Mouse (Mus musculus) retina, adult 2 months (tissue): ENCODE measurements around the gene B3gnt7.

Source experiments
- DNase-seq: peaks from one replicate; pipeline ENCODE4 v3.0.0-alpha.2; 2012; ENCODE audit warnings: low read depth, low spot score

The B3gnt7 gene

DNA sequence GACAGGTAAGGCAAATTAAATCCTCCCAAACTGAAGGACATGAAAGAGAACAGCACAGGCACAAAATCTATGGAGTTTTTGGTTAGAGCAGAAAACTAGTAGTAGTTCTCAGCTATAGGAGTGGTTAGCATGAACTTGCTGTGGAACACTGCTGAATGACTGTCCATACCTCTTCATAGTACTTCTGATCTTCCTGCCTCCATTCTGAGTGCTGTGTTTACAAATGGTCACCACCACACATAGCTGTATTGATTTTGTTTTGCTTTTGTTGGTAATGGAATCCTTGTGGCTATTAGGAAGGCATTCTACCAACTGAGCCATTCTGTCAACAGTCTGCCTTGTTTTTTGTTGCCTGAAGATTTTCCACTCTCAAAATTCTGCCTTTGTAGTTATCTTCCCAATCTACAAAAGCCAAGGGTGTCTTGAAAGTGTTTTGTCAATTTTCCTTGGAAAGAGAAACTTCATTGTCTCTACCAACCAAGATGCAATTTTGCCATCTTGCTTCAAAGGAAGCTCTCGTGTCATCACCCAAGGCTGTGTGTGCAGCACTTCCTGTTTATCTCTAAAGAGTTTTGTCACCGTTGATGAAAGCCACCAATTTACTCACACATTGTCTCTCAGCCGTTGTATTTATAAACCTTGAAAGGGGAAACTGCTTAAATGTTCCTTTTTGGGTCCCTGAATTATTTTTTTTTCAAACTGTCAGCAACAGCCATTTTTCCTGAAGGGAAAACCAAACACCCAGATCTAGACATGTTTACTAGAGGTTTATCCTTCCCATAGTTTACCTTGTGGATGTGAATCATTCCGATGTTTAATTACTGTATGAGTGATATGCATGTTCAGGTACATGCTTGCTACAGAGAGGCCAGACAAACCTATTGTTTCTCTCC is 41.6 kb downstream of the B3gnt7 start:
- no peak for DNase-seq

- DNase-seq: no peak
Observed at GRCm38 (mm10) chr1:86345069-86345468, 42.4 kb downstream of the B3gnt7 start.

- DNase-seq: no peak
Observed at GRCm38 (mm10) chr1:86345956-86346355, 43.3 kb downstream of the B3gnt7 start.

GRCm38 (mm10) chr1:86346851-86347715 is 44.5 kb downstream of the B3gnt7 start:
- no peak for DNase-seq

DNA sequence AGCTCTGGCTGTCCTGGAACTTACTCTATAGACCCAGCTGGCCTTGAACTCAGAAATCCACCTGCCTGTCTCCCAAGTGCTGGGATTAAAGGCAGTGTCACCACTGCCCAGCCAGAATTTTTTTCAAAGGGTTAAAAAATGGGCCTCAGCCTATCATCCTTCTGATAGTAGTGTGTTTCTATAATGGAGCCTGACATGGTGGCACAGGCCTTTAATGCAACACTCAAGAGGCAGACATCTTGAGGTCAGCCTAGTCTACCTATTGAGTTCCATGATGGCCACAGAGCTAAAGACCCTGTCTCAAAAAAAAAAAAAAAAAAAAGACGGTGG is 45.0 kb downstream of the B3gnt7 start:
- no peak for DNase-seq

GRCm38 (mm10) chr1:86348083-86348482 is 45.5 kb downstream of the B3gnt7 start:
- DNase-seq: no peak

DNA sequence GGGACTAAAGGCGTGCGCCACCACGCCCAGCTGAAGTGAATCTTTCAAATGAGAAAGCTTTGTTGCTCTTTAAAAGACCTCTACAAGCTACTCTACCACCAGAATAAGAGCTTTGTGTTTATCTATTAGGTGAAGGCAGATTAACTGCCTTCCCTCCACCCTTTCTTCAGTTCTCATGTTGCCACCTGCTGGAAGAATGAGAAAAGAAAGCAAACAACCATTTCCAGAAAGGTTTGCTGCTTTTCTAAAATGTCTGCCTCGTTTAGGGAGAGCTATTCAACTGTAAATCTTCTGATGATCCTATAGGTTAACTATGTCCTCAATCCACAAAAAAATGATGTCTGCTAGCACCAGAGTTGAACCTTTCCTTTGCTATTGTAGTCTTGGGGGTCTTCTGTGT is 46.2 kb downstream of the B3gnt7 start:
- DNase-seq: no peak

DNA sequence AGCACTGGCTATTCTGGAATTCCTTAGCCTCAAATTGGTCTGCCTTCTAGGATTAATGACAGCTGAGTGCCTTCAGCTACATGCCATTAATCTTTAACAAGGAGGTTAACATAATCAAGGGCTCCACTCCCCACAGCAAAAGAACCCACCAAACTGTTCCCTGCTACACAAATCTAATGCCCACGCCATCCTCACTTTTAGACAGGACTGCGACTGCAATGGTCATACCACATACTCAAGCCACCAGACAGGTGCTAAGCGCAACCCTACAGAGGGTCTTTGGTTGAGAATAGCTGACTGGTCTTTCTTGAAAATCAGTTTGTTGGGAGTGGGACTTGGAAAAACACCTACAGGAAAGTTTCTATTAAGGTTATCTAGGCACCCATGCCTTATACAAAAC is 46.6 kb downstream of the B3gnt7 start:
- DNase-seq: no peak

DNA sequence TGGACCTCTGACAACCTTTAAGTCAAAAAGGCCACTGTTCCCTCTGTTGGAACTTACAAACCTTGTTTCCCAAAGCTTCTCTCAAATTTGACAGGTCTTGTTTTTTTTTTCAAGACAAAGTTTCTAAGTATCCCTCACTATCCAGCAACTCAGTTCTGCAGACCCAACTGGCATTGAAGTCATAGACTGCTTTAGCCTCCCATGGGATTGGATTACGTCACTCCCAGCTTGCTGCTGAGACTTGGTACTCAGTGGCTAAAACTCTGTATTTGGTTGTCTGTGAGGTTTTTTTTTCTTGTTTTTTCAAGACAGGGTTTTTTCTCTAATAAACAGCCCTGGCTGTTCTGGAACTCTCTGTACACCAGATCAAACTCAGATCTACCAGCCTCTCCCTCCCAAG is 47.1 kb downstream of the B3gnt7 start:
- DNase-seq: no peak

DNA sequence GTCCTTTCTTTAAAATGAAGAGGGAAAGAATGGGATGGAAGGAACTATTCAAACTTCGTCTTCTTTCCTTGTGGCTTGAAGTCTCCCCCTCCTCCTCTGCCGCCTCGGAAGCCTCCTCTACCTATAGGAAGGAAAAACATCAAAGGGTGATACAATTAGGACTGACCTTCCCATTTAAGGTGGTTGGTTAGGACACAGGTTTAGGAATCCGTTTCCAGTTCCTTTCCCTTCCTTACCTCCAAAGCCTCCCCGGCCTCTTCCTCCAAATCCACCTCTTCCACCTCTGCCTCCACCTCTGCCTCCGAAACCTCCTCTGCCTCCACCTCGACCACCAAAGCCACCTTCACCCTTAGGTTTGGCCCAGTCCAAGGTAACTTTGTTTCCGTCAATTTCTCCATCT is 47.9 kb downstream of the B3gnt7 start:
- DNase-seq: no peak

GRCm38 (mm10) chr1:86354186-86354585 is 51.6 kb downstream of the B3gnt7 start:
- no peak for DNase-seq
